Mouse (Mus musculus) stomach, postnatal 0 days (tissue): ENCODE data around the gene C2cd2.

ENCODE experiments used
- CTCF ChIP-seq: IDR thresholded peaks from 2 replicates; pipeline ENCODE4 v1.5.1; 2016; ENCODE audit warnings: antibody characterized with exemption, low read depth, mild to moderate bottlenecking, moderate library complexity
- EP300 ChIP-seq: optimal IDR thresholded peaks from 2 replicates; pipeline ENCODE3; 2016; ENCODE audit warnings: antibody characterized with exemption

- TF ChIP-seq CTCF (no peak), EP300 (no peak)
Measured at GRCm38 (mm10) chr16:97808881-97809280, 153.5 kb downstream of the C2cd2 start.
